Mouse (Mus musculus) cortical plate, adult 2 months (tissue): ENCODE data around the gene Ddo.

ENCODE experiments used
- CTCF ChIP-seq: fragments of 200-500 bp; IDR thresholded peaks from 2 replicates; pipeline ENCODE4 v1.5.1; 2011; ENCODE audit warnings: mild to moderate bottlenecking, control low read depth, low read length; ENCODE audit not compliant: insufficient read depth; ENCODE audit errors: extremely low read depth
- POLR2A ChIP-seq: fragments of 200-500 bp; IDR thresholded peaks from 2 replicates; pipeline ENCODE4 v1.6.1; 2011; ENCODE audit warnings: mild to moderate bottlenecking, low read length, control low read depth; ENCODE audit not compliant: insufficient read depth; ENCODE audit errors: extremely low read depth

- TF ChIP-seq CTCF (no peak), POLR2A (no peak)
Observed at GRCm38 (mm10) chr10:40716713-40717112, 86.9 kb downstream of the Ddo start.
